Mouse (Mus musculus): Measurements from ENCODE around the gene Fpr-rs3. TPM values are rescaled to one million over a fixed set of nuclear protein-coding genes. Genes with fewer than 3 reads are reported as not detected.

The Fpr-rs3 gene
- not detected in 2 replicates for polyA plus RNA-seq (2015; fragmentation: Nextera tagmentation; extraction: Ambion mirVana)

GRCm38 (mm10) chr17:20624777-20625176, at the start of gene Fpr-rs3:
Gene Fpr-rs3 (minus strand): TSS chr17:20624877.
- Histone ChIP-seq H3K27ac (ENCODE audit: low read length) (no peak within 1 kb of the TSS), H3K4me1 (ENCODE audit: control insufficient read depth, insufficient read depth, low read length) (no peaks in the 10 kb centered on the region), H3K27me3 (ENCODE audit: control insufficient read depth, insufficient read depth, low read depth, low read length) (no peaks in the 10 kb centered on the region), H3K9me3 (replicated peaks; ENCODE audit: control insufficient read depth, low read length, poor library complexity, severe bottlenecking) (peaks cover 8% of the 10 kb centered on the region; the same call in 1 of the 2 replicates), H3K4me2 (ENCODE audit: low read length) (no peak within 1 kb of the TSS), H3K36me3 (ENCODE audit: control insufficient read depth, insufficient read depth, low read length) (no peaks in the 10 kb centered on the region), H3K9ac (ENCODE audit: low read depth, low read length) (no peak within 1 kb of the TSS), H3K4me3 (ENCODE audit: low read depth, low read length) (no peak within 1 kb of the TSS)
- no peak for ATAC-seq

GRCm38 (mm10) chr17:20596323-20596722, 28.4 kb downstream of the Fpr-rs3 start, which contains the start of gene Vmn2r110:
Gene Vmn2r110 (minus strand): TSS chr17:20596423.
- no peak within 1 kb of the TSS for H3K4me2 ChIP-seq (ENCODE audit: low read length)
- no peak within 1 kb of the TSS for H3K4me3 ChIP-seq (ENCODE audit: low read depth, low read length)
- H3K9ac ChIP-seq (ENCODE audit: low read depth, low read length): no peak within 1 kb of the TSS
- no peak for ATAC-seq
- H3K9me3 ChIP-seq (replicated peaks; ENCODE audit: control insufficient read depth, low read length, poor library complexity, severe bottlenecking): peaks cover 3% of the 10 kb centered on the region
- 53% methylated on average over 1 of the region's 1 CpGs for WGBS
- H3K36me3 ChIP-seq (ENCODE audit: control insufficient read depth, insufficient read depth, low read length): no peaks in the 10 kb centered on the region
- no peaks in the 10 kb centered on the region for H3K27me3 ChIP-seq (ENCODE audit: control insufficient read depth, insufficient read depth, low read depth, low read length)
- no peaks in the 10 kb centered on the region for H3K4me1 ChIP-seq (ENCODE audit: control insufficient read depth, insufficient read depth, low read length)
- H3K27ac ChIP-seq (ENCODE audit: low read length): no peak within 1 kb of the TSS

Other genes starting within 250 kb of the Fpr-rs3 start
- not detected in 2 replicates for gene Vmn1r224, start 210.7 kb downstream of the Fpr-rs3 start, polyA plus RNA-seq (2015; fragmentation: Nextera tagmentation; extraction: Ambion mirVana)
- gene Vmn2r108, start 143.5 kb downstream of the Fpr-rs3 start, polyA plus RNA-seq (2015; fragmentation: Nextera tagmentation; extraction: Ambion mirVana): not detected in 2 replicates
- gene Vmn1r225, start 126.7 kb downstream of the Fpr-rs3 start, polyA plus RNA-seq (2015; fragmentation: Nextera tagmentation; extraction: Ambion mirVana): not detected in 2 replicates
- gene Vmn2r109, start 60.1 kb downstream of the Fpr-rs3 start, polyA plus RNA-seq (2015; fragmentation: Nextera tagmentation; extraction: Ambion mirVana): not detected in 2 replicates
- gene Vmn2r110, start 28.5 kb downstream of the Fpr-rs3 start, polyA plus RNA-seq (2015; fragmentation: Nextera tagmentation; extraction: Ambion mirVana): not detected in 2 replicates
- not detected in 2 replicates for gene Vmn1r226, start 58.0 kb upstream of the Fpr-rs3 start, polyA plus RNA-seq (2015; fragmentation: Nextera tagmentation; extraction: Ambion mirVana)
- gene Vmn1r227, start 105.0 kb upstream of the Fpr-rs3 start, polyA plus RNA-seq (2015; fragmentation: Nextera tagmentation; extraction: Ambion mirVana): not detected in 2 replicates
- not detected in 2 replicates for gene Vmn1r228, start 161.3 kb upstream of the Fpr-rs3 start, polyA plus RNA-seq (2015; fragmentation: Nextera tagmentation; extraction: Ambion mirVana)
- gene Vmn1r229, start 186.7 kb upstream of the Fpr-rs3 start, polyA plus RNA-seq (2015; fragmentation: Nextera tagmentation; extraction: Ambion mirVana): 0.01 TPM in 1 of 2 replicates, not detected in the other
- gene Vmn1r230, start 215.6 kb upstream of the Fpr-rs3 start, polyA plus RNA-seq (2015; fragmentation: Nextera tagmentation; extraction: Ambion mirVana): not detected in 2 replicates

Measured in midbrain, embryonic 16.5 days (tissue).